Mouse (Mus musculus) liver, adult 2 months (tissue): ENCODE data around the gene Lin52.

Experiments used
- CTCF ChIP-seq: fragments of 200-500 bp; IDR thresholded peaks from 2 replicates; pipeline ENCODE4 v1.5.1; 2011; ENCODE audit warnings: low read depth, low read length, control low read depth
- POLR2A ChIP-seq: fragments of 200-500 bp; IDR thresholded peaks from 2 replicates; pipeline ENCODE4 v1.6.1; 2011; ENCODE audit warnings: low read length, control low read depth; ENCODE audit not compliant: insufficient read depth; ENCODE audit errors: extremely low read depth

GRCm38 (mm10) chr12:84462856-84463255 is 11.6 kb downstream of the Lin52 start:
- TF ChIP-seq CTCF (no peak), POLR2A (no peak)
